Mouse (Mus musculus) limb, embryonic 12.5 days (tissue): ENCODE measurements around the gene Gucy2d. TPM values are rescaled to one million over a fixed set of nuclear protein-coding genes. Genes with fewer than 3 reads are reported as not detected.
A peak's percentile ranks its signal among the peaks of the same experiment; 100 is the strongest.

ENCODE experiments used
- ATAC-seq: fragments of 200-750 bp; cut with Nextera tagmentation; 2 replicates; pipeline ENCODE4 v1.8.0; 2017; ENCODE audit warnings: low read depth, moderate TSS enrichment; ENCODE audit not compliant: insufficient number of reproducible peaks, insufficient read depth, low FRiP score, low TSS enrichment
- H3K27ac ChIP-seq: fragments of 300-500 bp; sonication (generic); 2 replicates; pipeline ENCODE4 v1.5.1; 2016; ENCODE audit warnings: mild to moderate bottlenecking, moderate library complexity
- H3K27me3 ChIP-seq: fragments of 300-500 bp; sonication (generic); 2 replicates; pipeline ENCODE4 v1.6.1; 2016; ENCODE audit warnings: mild to moderate bottlenecking, moderate library complexity
- H3K36me3 ChIP-seq: fragments of 300-500 bp; sonication (generic); 2 replicates; pipeline ENCODE4 v1.6.1; 2016; ENCODE audit warnings: mild to moderate bottlenecking, moderate library complexity
- H3K4me1 ChIP-seq: fragments of 300-500 bp; sonication (generic); replicated peaks from 2 replicates; pipeline ENCODE4 v1.6.1; 2016
- H3K4me2 ChIP-seq: fragments of 300-500 bp; sonication (generic); 2 replicates; pipeline ENCODE4 v1.6.1; 2016; ENCODE audit warnings: mild to moderate bottlenecking, moderate library complexity
- H3K4me3 ChIP-seq: fragments of 300-500 bp; sonication (generic); replicated peaks from 2 replicates; pipeline ENCODE4 v1.5.1; 2016; ENCODE audit warnings: mild to moderate bottlenecking
- H3K9ac ChIP-seq: fragments of 300-500 bp; sonication (generic); replicated peaks from 2 replicates; pipeline ENCODE4 v1.6.1; 2016; ENCODE audit warnings: mild to moderate bottlenecking, moderate library complexity
- H3K9me3 ChIP-seq: fragments of 300-500 bp; sonication (generic); 2 replicates; pipeline ENCODE4 v1.6.1; 2016; ENCODE audit warnings: mild to moderate bottlenecking, moderate library complexity
- whole genome bisulfite sequencing: fragments of 180-500 bp; shearing (Covaris S2); methylation state at CpG from one replicate; pipeline ENCODE4 v1.1.7; 2016; 5-methylcytosine and 5-hydroxymethylcytosine counted together
- polyA plus RNA-seq: library from polyadenylated mRNA; unstranded; fragments of >200 nt; fragmentation: Nextera tagmentation; extraction: Ambion mirVana; gene quantifications from 2 replicates; pipeline ENCODE4 v1.2.1, GENCODE M21; 2016

The Gucy2d gene
- polyA plus RNA-seq = 0.08 TPM in 1 of 2 replicates, not detected in the other

DNA sequence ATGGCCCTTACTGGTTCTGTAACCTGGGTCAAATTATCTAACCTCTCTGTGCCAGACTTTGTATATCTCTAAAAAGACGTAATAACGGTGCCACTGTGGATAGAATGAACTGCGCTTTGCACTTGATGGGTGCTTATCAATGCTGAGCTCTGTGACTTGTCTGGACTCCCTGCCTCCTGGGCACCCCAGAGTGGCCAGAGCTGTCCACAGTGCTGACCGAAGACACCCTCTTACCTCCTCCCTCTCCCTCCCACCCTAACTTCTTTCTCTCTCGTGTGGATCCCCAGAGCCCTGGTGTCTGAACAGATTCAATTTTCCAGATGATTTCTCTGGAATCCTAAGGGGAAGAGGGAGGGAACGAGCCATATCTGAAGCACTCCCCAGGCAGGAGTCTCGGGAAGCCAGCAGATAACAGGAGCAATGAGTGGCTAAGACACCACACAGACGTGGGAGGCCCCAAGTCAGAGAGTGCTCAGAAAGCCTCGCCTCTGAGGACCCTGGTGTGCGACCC lies at the start of gene Gucy2d:
TSS of gene Gucy2d (plus strand) at position 461 of the 511 bp plus-strand sequence.
- H3K9ac ChIP-seq = no peak within 1 kb of the TSS
- no peaks in the 10 kb centered on the region for H3K36me3 ChIP-seq
- no peak within 1 kb of the TSS for H3K4me2 ChIP-seq
- 54% methylated on average over 10 of the region's 10 CpGs for WGBS
- no peaks in the 10 kb centered on the region for H3K4me1 ChIP-seq
- no peak within 1 kb of the TSS for H3K4me3 ChIP-seq
- H3K27ac ChIP-seq = no peak within 1 kb of the TSS
- peaks cover 5% of the 10 kb centered on the region for H3K27me3 ChIP-seq
- no peak for ATAC-seq
- no peaks in the 10 kb centered on the region for H3K9me3 ChIP-seq

DNA sequence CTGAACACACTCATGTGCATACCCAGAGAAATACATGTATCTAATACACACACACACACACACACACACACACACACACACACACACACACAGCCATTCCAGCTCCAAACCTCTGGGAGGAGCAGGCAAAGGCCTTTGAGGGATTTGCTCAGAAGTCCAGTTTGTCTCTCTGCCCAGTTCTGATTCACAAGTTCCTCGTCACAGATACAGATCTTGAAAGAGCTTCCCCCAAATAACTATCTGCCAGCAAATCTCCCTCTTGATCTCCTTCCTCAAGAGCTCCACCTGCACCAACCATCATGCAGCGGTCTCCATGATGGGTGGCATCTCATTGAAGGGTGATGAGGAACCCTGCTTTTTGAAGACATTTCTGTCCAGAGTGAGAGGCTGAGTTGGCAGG lies 49.7 kb upstream of the Gucy2d start:
- Histone ChIP-seq H3K4me3 (no peak overlapping the region), H3K9me3 (no peaks in the 10 kb centered on the region), H3K4me2 (no peak overlapping the region), H3K27ac (no peak overlapping the region), H3K4me1 (peaks cover 13% of the 10 kb centered on the region; the same call in 1 of the 2 replicates), H3K9ac (no peak overlapping the region), H3K27me3 (no peaks in the 10 kb centered on the region), H3K36me3 (no peaks in the 10 kb centered on the region)
- ATAC-seq = no peak
- WGBS = 82% methylated on average over 2 of the region's 2 CpGs

DNA sequence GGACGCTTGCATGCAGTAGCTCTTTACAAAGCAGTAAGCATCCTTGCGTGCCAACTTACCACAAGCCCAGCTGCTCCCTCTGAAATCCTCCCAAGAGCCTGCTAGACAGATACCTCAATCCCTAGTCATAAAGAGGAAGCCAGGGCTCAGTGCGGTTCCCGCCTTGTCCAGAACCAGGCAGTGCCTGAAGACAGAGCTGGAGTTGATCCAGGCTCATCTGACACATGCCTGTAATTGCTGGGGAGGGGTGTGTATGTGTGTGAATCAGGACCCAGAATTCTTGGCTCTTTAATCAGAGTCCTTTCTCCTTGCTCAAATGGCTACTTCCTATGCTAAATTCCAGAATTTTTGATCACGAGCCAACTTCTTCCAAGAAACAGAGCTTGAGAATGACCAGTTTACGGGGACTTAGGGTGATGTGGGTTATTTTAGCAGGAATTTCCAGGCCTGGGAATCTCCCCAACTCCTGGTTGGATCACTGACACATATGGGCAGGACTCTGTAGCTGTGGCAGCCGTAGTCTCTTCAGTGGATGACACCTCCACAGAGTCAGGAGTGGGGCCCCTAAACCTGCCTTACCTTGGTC lies 48.8 kb upstream of the Gucy2d start:
- ATAC-seq = no peak
- H3K27ac ChIP-seq = no peak overlapping the region
- no peaks in the 10 kb centered on the region for H3K36me3 ChIP-seq
- no peaks in the 10 kb centered on the region for H3K9me3 ChIP-seq
- H3K27me3 ChIP-seq = no peaks in the 10 kb centered on the region
- H3K9ac ChIP-seq = no peak overlapping the region
- H3K4me1 ChIP-seq = peaks cover 13% of the 10 kb centered on the region; the same call in 1 of the 2 replicates
- no peak overlapping the region for H3K4me2 ChIP-seq
- no peak overlapping the region for H3K4me3 ChIP-seq
- 75% methylated on average over 7 of the region's 7 CpGs for WGBS

DNA sequence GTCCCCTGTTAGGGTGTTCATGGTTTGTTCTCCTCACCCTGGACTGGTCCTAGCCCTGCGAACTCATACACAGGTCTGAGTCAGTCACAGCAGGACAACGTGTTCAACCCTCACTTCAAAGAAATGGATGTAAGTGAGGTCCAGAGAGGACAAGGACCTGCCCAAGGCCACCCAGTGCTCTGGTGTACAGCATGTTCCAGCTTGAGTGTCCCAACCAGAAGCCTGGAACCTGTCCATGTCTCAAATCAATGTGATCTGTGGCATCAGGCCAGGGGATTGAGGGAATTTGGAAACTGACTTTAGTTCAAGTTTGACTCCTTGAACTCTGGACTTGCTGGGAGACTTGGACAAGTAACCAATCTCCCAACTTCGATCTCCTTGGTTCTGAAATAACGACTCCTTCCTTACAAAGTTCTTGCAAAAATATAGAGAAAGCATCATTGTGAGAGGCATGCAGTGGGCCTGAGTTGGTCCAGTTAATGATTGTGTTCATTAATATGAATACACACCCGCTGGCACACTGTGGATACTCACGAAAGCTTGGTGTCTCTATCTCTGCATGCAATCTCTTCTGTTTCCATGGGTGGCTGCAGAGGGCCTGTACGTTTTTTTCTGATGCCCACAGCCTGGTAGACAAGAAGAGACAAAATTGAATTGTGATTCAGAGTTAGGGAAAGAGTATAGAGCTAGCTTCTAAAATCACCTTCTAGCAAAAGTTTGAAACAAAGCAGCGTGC lies 47.6 kb upstream of the Gucy2d start:
- Histone ChIP-seq H3K4me3 (no peak overlapping the region), H3K4me1 (peaks cover 13% of the 10 kb centered on the region; the same call in 1 of the 2 replicates), H3K27me3 (no peaks in the 10 kb centered on the region), H3K9me3 (no peaks in the 10 kb centered on the region), H3K27ac (no peak overlapping the region), H3K36me3 (no peaks in the 10 kb centered on the region), H3K9ac (no peak overlapping the region), H3K4me2 (no peak overlapping the region)
- 83% methylated on average over 8 of the region's 8 CpGs for WGBS
- ATAC-seq = no peak

DNA sequence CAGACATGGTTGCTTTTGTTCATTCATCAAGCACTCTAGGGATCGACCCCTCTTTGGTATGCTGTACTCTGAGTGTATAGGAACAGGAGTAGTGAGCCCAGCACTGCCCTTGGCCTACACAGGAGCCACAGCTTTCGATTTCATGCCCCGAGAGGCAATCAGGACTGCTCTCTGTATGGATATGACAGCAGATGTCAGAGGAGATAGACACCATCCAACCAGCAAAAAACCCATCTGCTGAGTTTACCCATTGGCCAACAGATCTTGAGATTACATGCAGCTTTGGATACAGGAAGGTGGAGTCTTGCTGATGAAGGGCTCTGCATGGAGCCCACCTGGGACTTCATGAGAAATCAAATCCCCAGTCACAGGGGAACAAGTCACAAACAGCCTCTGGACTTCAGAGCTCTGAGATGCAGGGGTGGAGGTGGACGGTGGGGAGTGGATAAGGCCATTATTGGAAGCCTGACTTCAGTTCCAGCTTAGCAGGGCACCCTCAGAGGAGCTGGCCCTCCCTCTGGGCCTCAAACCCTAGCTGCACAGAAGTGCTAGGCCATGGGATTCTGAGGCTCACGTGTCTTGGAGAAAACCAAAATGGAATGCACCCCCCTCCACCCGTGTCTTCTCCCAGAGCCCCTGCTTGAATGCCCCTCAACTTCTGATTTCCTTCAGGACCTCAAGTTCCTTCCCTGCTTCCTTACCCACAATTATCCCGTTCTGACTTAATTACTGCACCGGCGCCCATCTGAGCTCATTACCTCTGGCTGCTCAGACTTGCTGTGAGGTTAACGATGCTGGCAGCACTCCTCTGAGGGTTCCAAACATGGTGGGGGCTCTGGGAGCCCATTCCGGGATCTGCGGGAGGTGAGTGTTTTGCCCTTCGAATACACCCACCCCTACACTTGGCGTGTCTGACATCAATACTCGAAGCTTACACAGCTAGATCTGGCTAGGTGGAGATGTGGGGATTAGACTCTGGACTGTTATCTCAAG lies 37.3 kb upstream of the Gucy2d start:
- no peaks in the 10 kb centered on the region for H3K27me3 ChIP-seq
- no peak overlapping the region for H3K27ac ChIP-seq
- H3K9ac ChIP-seq = no peak overlapping the region
- WGBS = 49% methylated on average over 15 of the region's 15 CpGs
- peaks cover 8% of the 10 kb centered on the region for H3K4me1 ChIP-seq
- no peak for ATAC-seq
- H3K4me2 ChIP-seq = no peak overlapping the region
- 0 out of 2 replicates have a peak, but pooled peaks cover 3% of the 10 kb centered on the region for H3K9me3 ChIP-seq
- no peaks in the 10 kb centered on the region for H3K36me3 ChIP-seq
- H3K4me3 ChIP-seq = no peak overlapping the region

DNA sequence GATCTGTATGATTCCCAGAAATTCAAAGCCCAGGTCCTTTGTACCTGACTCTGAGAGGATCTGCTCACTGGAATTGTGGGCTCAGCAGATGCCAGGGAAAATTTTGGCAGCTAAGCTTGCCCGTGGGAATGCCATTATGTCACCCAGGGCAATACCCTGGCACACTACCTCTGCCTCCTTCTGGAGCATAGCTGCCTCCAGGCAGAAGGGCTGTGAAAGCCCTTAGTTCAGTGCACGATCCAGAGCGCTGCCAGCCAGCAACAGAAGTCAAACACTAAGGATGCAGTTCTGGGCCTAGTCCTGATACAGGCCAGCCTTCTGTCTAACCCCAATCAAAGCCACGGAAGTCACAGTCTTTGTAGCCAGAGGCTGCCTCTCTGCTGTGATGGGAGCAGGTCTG lies 36.2 kb upstream of the Gucy2d start:
- Histone ChIP-seq H3K4me2 (no peak overlapping the region), H3K36me3 (no peaks in the 10 kb centered on the region), H3K9me3 (0 out of 2 replicates have a peak, but pooled peaks cover 3% of the 10 kb centered on the region), H3K27me3 (no peaks in the 10 kb centered on the region), H3K27ac (no peak overlapping the region), H3K4me1 (peaks cover 8% of the 10 kb centered on the region), H3K4me3 (no peak overlapping the region), H3K9ac (peak overlapping the region; percentile 28; the same call in 1 of the 2 replicates)
- no peak for ATAC-seq
- WGBS = 78% methylated on average over 4 of the region's 4 CpGs

DNA sequence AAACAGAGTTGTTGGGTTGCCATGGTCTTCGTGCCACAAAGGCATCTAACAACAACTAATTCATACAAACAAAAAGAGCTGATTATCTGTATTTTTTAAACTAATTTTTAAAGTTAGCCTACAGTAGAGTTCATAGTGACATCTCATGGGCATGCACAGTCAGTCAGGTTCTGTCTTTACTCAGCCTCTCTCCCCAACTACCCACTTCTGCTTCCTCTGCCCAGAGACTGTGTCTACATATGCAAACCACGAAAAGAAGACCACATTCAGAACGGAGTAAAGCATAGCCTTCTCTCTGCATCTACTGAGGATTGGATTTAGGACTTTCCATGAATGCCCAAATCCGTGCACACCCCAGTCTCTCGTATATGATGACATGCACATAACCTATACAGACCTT lies 32.6 kb upstream of the Gucy2d start:
- 76% methylated on average over 5 of the region's 5 CpGs for WGBS

DNA sequence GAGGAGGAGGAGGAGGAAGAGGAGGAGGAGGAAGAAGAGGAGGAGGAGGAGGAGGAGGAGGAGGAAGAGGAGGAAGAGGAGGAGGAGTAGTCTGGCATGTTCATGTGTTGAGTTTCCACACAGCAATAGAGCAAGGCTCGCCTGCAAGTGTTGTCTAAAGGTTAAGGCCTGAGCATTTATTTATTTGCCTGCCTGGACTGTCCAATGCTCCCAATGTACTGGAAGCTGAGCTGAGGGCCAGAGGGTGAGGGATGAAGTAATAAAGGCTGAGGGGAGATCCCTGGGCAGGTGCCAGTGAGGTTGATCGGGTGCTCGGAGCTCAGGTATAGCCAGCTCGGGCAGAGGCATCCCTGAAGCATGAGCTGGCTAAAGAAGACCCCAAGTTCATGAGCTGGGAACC lies 27.1 kb upstream of the Gucy2d start:
- 84% methylated on average over 4 of the region's 4 CpGs for WGBS

More for the DNA sequence above, 32.6 kb upstream of the Gucy2d start:
- Histone ChIP-seq H3K27ac (no peak overlapping the region), H3K36me3 (no peaks in the 10 kb centered on the region), H3K9me3 (no peaks in the 10 kb centered on the region), H3K27me3 (no peaks in the 10 kb centered on the region), H3K4me1 (peaks cover 6% of the 10 kb centered on the region), H3K4me2 (no peak overlapping the region), H3K4me3 (no peak overlapping the region), H3K9ac (no peak overlapping the region)
- ATAC-seq = no peak

DNA sequence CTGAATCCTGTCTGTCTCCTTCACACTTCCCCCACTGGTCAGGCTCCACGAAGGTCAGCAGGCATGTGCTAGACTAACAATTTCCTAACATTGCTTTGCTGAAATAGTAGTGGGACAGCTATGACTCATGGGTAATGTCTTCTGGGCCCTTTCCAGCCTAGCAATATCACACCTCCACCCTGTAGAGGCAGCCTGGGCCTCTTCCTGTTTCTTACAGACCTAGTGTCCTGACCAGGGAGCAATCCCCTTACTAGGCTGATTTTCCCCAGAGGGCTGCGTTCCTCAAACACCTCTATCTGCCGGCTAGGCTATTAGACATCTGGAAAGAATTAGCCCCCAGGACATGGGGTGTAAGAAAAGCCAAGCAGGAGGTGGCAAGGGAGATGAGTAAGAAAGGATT lies 24.7 kb upstream of the Gucy2d start:
- 7% methylated on average over 3 of the region's 3 CpGs for WGBS
- Histone ChIP-seq H3K27me3 (no peaks in the 10 kb centered on the region), H3K36me3 (no peaks in the 10 kb centered on the region), H3K4me1 (peaks cover 24% of the 10 kb centered on the region), H3K4me3 (no peak overlapping the region), H3K9me3 (no peaks in the 10 kb centered on the region), H3K9ac (no peak overlapping the region), H3K27ac (peak overlapping the region; percentile 71), H3K4me2 (peak overlapping the region; percentile 8; the same call in 1 of the 2 replicates)
- ATAC-seq = no peak; the same call in 1 of the 2 replicates

More for the DNA sequence above, 27.1 kb upstream of the Gucy2d start:
- no peak for ATAC-seq
- Histone ChIP-seq H3K4me2 (no peak overlapping the region), H3K9me3 (no peaks in the 10 kb centered on the region), H3K27ac (no peak overlapping the region), H3K4me1 (peaks cover 14% of the 10 kb centered on the region), H3K36me3 (no peaks in the 10 kb centered on the region), H3K9ac (no peak overlapping the region), H3K4me3 (no peak overlapping the region), H3K27me3 (no peaks in the 10 kb centered on the region)

DNA sequence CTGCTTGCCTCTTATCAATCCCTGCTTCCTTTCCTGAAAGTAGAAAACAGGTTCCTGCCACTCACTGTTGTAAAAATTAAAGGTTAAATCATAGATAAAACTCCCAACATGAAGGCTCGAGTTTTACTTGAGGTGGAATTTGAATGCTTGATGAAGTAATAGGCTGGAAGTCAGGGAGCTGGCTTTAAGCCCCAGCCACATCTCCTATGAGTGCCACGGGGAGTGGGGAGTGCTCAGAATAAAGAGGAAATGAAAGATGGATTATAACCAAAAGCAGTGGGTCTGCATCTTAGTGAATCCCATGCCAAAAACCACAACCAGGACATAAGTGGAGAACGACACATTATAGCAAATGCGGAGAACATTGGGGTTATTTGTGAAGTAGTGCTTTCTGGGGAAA lies 24.2 kb upstream of the Gucy2d start:
- WGBS = 59% methylated on average over 4 of the region's 4 CpGs
- H3K4me2 ChIP-seq = no peak overlapping the region
- no peak overlapping the region for H3K4me3 ChIP-seq
- H3K9me3 ChIP-seq = no peaks in the 10 kb centered on the region
- ATAC-seq = no peak
- H3K27me3 ChIP-seq = no peaks in the 10 kb centered on the region
- H3K4me1 ChIP-seq = peaks cover 24% of the 10 kb centered on the region
- no peak overlapping the region for H3K9ac ChIP-seq
- H3K27ac ChIP-seq = peak overlapping the region; percentile 71; the same call in 1 of the 2 replicates
- H3K36me3 ChIP-seq = no peaks in the 10 kb centered on the region
